Mouse (Mus musculus) cerebellum, adult 18-20 months (tissue): ENCODE data around the gene Sec14l1.

Source experiments
- DNase-seq, 2 experiments: peaks; one replicate each; pipeline ENCODE4 v3.0.0; 2021

Gene Sec14l1

DNA sequence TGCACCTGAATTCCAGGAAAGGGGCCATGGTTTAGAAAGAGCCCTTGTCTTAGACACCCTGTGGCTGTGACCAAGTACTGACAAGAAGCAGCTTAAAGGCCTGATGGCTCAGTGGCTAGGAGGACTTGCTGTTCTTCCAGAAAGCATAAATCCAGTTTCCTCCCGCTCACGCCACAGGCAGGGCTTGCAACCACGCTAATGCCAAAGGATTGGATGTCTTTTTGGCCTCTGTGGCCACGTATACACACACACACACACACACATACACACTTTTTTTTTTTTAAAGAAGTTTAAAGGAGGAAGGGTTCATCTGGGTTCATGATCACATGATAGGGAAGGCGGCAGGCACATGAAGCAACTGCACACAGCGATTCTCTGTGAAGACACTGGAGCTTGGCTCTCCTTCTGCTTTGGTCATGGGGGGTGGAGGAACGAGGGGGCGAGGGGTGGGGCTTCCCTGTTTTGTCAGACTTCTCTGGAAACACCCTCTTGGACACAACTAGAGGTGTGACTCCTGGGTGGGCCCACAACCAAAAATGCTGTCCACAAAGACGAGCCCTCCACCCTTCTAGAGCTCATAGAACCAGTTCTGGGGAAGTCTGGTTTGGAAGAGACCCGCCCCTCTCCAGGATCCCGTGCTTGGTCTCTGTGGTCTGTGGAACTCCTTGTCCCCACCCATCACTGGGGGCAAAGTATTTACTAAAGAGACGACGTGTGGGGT, 26.5 kb upstream of the Sec14l1 start:
- no peak for DNase-seq

DNA sequence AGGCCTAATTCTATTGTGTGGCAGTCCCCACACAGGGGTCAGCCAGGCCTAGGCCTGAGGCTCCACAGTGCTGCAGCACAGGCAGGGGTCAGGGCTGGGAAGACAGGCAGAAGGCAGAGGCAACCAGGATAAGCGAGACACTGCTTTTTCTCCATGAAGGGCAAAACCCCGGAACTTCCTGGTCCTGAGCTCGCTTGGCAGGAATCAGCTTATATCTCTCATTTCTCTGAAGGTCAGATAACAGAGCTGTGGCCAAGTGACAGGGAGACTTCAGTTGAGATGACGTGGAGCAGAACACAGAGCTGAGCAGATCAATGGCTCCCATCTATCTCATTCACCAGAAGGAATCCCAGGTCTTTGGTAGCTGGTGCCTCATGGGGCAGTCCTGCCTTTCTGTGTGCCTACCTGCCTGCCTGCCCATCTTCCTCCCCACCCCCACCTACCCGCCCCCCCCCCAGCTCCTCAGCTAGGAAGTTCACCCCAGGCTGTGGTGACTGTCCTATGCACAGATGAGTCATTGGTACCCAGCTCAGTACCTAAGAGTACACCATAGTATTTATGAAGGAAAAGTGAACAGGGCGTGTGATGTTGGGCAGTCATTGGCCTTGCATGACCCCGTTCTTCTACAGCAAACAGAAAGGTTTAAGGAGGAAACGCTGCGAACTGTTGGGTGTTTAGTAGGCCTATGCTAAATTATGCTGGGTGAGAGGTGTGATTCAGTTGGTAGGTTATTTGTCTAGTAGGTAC, 25.1 kb upstream of the Sec14l1 start:
- no peak for DNase-seq

DNA sequence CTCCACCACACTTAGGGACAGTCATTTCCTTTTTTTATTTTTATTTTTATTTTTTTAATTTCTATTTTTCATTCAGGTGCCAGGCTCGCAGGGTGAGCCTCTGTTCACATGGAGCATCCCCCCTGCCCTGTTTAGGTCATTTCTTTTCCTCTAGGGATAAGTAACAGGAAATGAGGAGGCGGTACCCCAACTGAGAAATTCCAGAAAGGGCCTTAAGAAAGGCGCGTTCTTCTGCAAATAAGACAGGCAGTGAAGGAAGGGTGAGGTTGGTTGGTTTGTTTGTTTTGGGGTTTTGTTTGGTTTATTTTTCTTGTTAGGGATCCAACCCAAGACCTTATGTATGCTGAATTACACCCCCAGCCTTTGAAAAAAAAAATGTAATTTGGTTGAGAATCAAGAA, 23.6 kb upstream of the Sec14l1 start:
- DNase-seq, result no peak

DNA sequence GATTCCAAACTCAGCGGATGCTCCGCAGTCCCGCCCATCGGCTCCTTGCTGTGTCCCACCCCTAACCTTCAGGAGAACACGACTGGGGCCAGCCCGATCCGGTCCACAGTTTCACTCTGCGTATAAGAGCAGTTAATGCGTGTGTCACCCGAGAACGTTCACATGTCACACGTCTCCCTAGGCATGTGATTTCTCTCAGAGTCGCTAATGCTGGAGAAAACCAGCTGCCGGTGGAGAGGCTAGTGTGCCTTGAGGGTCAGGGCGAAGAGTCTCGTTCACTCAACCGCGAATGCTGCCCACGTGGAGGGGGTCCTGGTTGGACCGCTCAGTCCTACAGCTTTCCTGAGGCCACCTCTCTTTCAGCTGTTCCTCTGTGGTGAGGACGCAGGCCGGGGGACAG, 23.1 kb upstream of the Sec14l1 start:
- no peak for DNase-seq

DNA sequence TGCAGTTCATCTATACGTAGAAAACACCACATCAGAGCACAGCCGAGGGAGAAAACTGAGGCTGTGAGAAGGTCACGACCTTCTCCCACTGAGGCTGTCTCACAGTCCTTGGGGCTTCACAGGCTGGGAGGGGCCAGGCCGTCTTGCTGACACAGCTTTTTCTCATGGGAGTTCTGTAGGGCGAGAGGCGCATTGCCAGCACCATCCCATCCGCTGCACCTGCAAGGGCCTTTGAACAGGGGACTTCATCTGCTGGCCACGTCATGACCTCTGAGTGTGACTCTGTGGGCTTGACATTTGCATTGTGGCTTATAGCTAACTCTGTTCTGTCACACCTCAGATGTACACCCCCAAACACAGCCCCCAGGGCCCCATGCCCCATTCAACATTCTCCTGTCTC, 22.3 kb upstream of the Sec14l1 start:
- DNase-seq, result no peak

DNA sequence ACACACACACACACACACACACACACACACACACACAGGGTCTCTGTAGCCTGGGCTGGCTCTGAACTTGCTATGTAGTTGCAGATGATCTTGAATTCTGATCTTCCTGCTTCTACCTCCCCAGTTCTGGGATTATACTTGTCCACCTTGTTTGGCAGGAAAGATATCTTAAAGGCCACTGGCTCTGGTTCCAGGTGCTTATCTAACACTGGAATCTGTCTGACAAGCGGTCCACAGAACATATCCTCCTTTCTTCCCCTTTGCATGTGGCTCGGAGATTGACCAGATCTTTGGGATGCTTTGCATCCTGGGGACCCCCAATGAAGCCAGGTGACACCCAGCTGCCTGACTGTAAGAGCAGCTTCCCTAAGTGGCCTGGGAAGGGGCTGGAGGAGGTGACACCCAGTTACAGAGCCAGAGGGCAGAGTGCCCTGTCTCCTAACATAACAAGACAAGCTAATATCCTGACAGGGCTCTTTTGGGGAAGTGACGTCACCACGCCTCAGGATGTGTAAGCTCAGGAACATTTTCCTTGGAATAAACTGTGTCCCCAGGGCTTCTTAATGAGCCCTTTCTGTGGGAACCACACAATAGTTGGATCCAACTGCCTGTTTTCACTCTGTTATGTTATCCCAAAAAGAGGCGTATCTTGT, 20.9 kb upstream of the Sec14l1 start:
- DNase-seq, result no peak

DNA sequence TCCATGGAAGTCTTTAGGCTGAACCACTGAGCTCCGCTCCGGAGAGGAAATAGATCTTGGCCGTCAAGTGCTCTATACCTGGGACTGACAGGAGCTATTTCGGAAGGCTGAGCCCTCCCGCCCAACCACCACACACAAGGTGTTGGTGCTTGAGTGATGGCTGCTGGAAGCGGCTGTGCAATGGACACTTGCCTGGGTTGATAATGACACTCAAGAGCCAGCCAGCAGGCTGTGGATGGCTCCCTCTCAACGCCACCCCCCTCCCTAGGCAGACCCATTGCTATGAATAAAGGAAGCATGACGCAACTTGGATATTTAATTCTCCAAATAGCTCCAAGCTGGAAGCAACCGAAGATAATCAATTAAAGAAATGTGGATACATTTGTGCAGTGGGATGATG, 20.3 kb upstream of the Sec14l1 start:
- DNase-seq, result no peak

DNA sequence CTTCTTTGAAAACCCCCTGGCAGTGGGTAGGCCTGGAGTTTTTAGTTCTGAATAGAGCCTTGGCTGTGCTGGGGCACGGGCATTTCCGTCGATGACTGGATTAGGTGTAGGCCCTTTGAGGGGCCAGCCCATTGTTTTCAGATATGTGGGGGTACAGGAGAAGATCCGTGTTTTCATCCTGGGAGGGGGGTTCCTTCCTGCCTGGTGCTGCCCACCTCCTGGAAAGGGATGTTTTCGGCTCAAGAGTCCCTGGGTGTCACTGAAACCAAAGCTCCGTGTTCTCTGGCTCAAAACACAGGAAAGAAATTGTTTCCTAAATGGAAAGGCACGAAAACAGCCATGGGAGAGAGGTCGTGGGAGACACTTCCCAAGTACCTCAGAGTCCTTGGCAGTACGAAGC, 17.9 kb upstream of the Sec14l1 start:
- no peak for DNase-seq

DNA sequence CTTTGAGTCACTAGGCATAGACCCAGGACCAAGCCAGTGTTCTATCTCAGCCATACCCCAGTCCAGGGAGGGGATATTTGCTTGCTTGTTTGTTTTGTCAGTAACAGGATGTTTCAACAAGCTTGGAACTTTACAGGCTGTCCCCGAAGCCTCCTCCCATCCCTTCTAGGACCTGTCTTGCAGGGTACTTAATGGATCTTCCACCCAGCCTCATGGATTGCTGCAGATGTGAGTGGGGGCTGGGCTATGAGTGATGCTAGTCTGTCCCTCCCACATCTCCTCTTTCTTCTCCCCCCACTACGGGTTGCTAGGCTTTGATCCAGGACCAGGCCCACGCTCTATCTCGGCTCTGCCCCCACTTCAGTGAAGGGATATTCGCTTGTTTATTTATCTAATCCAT, 16.8 kb upstream of the Sec14l1 start:
- no peak for DNase-seq

DNA sequence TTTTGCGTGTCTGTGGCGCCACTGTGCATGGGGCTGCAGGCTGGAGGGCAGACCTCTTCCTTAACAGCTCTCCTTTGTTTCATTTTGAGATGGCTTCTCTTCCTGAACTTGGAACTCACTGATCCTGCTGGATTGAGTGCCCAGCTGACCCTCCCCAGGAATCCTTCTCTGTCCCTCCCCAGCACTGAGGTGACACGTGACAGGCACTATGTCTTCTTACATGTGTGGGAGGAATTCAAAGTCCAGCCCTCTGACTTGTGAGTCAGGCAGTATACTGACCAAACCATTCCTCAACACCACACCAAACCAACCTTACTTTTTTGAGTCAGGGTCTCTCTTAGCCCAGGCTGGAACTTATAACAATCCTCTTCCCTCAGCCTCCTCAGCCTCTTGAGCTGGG, 16.2 kb upstream of the Sec14l1 start:
- no peak for DNase-seq

DNA sequence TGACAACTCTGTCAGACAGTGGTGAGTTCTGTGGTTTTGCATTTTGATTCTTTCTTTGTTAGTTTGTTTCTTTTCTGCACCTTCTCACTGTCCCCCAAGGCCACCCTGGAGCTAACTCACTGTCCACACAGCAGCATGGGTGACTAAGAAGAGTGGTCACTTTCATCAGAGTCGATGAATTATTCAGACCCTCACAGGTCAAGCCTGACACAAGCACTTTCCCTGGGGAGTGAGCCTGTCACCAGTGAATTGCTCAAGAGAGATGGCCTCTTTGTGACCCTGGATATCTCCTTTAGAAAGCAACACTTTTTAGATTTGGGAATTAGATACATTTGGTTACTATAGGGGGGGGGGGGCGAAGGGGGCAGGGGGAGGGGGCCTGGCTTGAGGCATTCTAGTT, 15.6 kb upstream of the Sec14l1 start:
- no peak for DNase-seq

DNA sequence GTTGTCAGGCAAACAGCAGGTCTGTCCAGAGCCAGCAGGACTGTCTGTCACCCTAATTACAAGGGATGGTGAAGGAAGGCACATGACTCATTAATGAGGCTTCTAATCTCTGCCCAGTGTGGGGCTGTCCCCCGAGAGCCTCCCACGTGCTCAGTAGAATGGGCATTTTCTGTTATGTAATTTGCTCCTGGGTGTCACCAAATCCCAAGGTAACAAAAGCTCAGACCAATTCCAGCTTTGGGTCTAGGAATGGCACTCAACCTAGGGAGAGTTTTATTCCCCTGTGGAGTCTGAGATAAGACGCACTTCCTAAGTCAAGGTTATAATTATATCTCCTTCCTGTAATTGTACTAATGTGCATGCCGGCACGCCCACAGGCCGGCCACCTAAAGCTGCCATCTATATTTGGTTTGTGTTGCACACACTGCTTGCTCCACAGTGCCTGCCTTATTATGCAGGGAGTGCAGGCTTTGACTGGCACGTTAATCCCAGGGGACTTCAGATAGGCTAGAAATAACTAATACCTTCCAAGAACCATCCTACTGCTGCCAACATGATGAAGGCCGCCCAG, 13.5 kb upstream of the Sec14l1 start:
- no peak for DNase-seq

DNA sequence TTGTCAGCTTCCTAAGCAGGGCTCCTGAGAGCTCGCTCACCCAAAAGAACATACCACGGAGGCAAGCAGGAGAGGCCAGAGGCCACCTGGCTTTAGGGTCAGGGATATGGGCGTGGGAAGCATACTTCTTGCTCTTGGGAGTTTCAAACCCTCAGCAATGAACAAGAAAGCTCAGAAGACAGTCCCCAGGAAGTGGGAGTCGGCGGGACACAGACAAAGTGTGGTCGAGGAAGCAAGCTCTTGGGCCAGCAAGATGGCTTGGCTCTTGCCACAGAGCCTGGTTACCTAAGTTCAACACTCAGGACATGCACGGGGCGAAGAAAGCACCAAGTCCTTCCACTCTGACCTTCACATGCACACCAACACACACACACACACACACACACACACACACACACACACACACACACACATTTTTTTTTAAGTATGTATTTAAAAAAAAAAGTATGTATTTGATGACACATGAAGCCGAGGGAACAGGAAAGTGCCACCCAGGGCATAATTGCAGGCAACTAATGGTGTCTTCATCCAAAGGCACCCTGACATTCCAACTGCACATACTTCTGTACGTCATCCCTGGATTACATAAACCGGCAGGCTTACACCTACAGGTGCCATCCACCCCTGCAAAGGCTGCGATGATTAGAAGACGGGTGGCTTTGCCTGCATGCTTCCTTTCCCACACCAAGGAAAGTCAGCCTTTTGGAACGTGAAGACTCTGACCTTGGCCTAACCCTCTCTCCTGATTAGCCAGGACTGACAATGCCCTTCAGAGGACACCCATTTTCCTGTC, 12.8 kb upstream of the Sec14l1 start:
- DNase-seq, result no peak

DNA sequence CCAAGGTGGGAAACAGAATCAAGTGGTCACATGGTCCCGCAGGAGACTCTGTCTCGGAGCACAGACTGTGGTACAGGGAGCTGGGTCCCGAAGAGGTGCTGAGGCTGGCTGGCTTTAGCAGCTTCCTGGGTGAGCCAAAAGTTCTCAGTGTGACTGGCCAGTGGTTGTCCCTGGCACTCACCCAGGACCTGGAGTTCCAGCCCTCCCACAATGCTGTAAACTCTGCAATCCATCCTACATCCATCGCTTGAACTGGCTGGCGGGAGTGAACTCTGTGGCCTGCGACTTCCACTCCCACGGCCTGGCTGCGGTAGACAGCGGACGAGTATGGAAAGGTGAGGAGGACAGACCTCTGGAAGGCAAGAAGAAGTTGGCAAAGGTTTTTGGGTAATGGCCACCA, 11.4 kb upstream of the Sec14l1 start:
- DNase-seq, result no peak

DNA sequence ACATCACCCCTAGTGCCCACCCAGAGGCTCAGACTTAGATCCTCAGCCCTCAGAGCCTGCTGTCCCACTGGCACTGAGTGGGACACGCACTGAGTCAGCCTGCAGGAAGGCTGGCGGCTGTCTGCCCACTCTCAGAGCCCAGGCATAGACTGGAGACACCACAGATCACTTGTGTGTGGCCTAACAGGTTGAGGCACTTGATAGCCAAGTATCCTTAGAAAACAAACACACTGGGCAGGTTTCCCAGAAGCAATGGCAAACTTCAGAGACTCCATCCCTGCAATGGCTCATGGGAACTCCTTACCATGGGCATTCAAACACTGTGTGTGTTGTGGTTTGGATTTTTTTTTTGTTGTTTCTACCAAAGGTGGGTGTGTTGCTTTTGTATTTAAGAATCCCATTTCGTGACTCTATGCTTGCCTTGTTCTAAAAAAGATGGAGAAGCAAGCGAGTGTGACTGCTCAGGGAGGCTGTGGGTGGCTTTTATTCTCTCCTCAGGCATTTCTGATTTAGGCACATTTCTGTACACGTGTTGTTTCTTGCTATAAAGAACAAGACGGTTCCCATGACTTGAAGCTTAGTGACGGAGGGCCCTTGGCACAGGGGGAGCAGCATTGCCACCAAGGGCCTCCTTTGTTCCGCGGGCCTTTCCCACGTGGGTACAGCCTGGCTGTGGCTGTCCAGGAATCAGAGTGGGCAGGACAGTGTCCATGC, 10.8 kb upstream of the Sec14l1 start:
- DNase-seq, result no peak

DNA sequence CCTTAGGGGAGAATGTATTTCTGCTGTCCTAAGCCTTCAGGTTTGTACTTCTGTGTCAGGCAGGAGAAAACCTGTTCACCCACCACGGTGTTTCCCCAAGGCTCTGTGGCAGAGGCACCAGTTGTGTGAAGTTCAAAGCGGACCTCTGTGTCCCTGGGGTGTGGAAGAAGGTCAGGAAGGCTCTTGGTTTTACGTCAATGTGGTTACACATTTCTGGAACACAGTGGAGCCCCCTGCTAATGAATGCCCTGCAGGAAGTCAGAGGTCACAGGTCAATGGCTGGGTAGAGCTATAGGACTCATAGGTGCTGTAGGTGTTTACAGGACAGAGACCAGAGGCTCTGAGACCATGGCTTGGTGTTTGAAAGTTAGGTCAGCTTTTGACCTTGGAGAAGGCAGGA, 9.7 kb upstream of the Sec14l1 start:
- no peak for DNase-seq

DNA sequence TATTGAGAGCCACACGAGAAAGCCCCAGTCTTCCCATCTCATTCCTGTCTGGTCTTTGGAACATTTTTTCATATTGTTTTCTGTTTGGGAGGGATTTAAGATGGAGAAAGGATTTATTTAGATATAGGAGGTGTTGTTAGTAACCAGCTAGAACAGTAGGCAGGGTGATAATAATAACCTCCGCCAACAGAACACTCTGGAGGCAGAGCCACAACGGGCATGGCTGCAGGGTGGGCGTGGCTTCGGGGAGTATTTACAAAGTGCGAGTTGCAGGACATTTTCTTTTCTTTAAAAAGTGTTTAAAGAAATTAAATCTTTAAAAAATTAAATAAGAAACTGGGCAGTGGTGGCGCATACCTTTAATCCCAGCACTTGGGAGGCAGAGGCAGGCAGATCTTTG, 9.1 kb upstream of the Sec14l1 start:
- no peak for DNase-seq

DNA sequence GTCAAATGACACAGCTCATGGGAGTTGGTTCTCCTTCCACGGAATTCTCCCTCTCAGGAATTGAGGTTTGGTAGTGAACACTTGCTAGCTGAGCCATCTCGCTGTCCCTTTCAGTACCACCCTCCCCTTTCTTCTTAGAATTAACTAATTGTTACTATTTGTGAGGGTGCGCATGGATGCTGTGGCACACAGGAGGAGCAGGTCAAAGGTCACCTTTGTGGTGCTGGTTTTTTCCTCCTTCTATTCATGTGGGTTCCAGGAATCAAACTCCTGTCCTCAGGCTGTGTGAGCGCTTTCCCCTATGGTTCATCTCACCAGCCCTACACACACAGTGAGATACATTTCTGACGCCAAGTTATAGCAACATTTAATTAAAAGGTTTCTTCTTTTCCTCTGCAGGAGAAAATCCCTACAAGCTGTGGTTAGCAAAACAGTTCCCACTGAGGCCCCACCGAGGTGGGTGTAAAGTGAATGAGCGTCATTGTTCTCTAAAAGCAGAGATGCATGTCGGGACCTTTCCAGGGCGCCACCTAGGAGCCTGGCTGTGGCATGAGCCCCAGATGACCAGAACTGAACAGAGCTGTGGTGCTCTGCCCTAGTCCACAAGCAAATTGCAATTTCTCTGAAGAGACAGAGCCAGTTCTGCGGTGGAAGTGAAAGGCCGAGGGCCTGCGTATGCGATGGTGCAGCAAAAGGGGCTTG, 8.2 kb upstream of the Sec14l1 start:
- DNase-seq, result peak in 1 of 2 experiments; percentile 22

DNA sequence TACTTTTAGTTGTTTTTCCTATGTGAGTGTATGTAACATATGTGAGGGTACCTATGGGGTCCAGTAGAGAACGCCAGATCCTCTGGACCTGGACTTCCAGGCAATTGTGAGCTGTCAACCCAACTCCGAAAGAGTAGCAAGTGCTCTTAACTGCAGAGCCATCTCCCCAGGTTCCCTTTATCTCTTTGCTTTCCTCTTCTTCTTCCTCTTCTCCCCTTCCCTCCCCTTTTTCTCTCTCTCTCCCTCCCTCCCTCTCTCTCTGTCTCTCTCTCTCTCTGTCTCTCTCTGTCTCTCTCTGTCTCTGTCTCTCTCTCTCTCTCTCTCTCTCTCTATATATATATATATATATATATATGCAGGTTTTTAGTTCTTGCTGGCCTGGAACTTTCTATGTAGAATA, 7.1 kb upstream of the Sec14l1 start:
- DNase-seq, result no peak

DNA sequence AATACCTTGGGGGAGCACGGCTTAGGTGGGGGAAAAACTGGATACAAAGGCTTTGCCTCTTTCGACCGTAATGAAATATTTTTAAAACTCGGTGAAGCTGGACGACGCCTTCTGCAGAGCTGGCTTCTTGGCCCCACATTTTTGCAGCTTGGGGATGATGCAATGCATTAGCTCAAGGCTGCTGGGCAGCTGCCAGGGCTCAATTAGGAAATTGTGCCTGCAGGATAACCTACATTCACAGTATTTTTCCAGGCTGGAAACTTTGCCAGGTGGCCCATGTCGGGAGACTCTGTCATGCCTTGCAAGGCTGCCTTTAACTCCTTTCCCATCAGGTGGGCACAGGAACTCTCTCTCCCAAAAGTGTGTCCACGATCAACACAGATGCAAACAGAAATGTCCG, 6.4 kb upstream of the Sec14l1 start:
- peak; percentile 94 for DNase-seq

DNA sequence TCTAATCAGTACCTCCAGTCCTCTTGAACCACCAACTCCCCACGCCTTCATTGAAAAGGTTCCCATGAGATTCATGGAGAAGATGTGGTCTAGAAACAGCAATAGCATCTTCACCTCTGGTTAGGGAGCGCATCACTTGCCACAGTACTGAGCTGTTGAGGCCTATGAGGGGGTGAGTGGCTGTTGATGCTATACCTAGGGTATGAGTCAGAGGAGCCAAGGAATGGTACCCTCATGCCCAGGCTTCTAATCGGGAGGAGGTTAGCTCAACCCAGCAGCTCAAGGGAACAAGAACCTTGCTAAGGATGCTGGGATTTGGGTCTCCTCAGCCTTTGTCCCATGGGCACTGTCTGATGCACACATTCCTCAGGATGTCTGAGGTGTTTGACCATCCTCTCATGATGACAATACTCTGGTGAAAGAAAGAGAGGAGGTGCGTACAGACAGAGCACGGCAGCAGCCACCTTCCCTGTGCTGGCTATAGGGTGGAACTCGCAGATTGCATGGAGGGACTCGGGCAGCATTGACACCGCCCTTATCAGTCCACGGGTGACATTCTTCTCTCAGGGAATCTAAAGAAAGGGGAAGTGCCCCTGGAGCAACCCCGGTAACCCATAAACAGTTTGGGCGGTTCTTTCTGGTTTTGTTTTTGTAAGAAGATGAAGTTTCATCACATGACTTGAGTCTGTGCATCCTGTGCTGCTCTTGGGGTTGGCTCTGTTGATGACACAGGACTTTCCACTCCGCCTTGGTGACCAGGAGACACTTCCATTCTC, 5.6 kb upstream of the Sec14l1 start:
- no peak for DNase-seq
